Mouse (Mus musculus) MEL (cell line): ENCODE measurements around the gene Enc1. TPM values are rescaled to one million over a fixed set of nuclear protein-coding genes. Genes with fewer than 3 reads are reported as not detected.

Source experiments
- DNase-seq: peaks from one replicate; pipeline ENCODE4 v3.0.0; 2011; ENCODE audit warnings: low read depth, low spot score
- H3K27ac ChIP-seq: 2 replicates; pipeline ENCODE4 v1.5.1; 2012; ENCODE audit warnings: low read depth, mild to moderate bottlenecking, control low read depth, low read length, moderate library complexity; ENCODE audit not compliant: control insufficient read depth
- H3K27me3 ChIP-seq, 2 experiments: fragments of 150-350 bp in 1 of 2; sonication (generic) in 1 of 2; 2 replicates each; pipeline ENCODE4 v1.6.1; 2012; ENCODE audit warnings: low read length in 2 of 2, mild to moderate bottlenecking in 2 of 2, improper control_type of control experiment in 1 of 2, moderate library complexity in 1 of 2; ENCODE audit not compliant: insufficient read depth in 2 of 2, control insufficient read depth in 1 of 2
- H3K36me3 ChIP-seq, 2 experiments: 2 replicates each; pipeline ENCODE4 v1.6.1; 2012 to 2014; ENCODE audit warnings: low read length in 2 of 2, improper control_type of control experiment in 1 of 2, inconsistent platforms in 1 of 2, mild to moderate bottlenecking in 1 of 2; ENCODE audit not compliant: insufficient read depth in 2 of 2, control insufficient read depth in 1 of 2
- H3K4me1 ChIP-seq, 2 experiments: fragments of 150-350 bp in 1 of 2; sonication (generic) in 1 of 2; 2 replicates each; pipeline ENCODE4 v1.6.1; 2012; ENCODE audit warnings: low read length in 2 of 2, improper control_type of control experiment in 1 of 2, mild to moderate bottlenecking in 1 of 2; ENCODE audit not compliant: insufficient read depth in 2 of 2, control insufficient read depth in 1 of 2
- H3K4me3 ChIP-seq, 2 experiments: fragments of 150-350 bp in 1 of 2; sonication (generic) in 1 of 2; 2 replicates each; pipeline ENCODE4 v1.5.1; 2012; ENCODE audit warnings: low read depth in 2 of 2, low read length in 2 of 2, mild to moderate bottlenecking in 2 of 2, moderate library complexity in 2 of 2, control low read depth in 1 of 2, improper control_type of control experiment in 1 of 2; ENCODE audit not compliant: control insufficient read depth in 1 of 2, insufficient read depth in 1 of 2
- H3K79me2 ChIP-seq: 2 replicates; pipeline ENCODE4 v1.6.1; 2012; ENCODE audit warnings: mild to moderate bottlenecking, low read length, moderate library complexity; ENCODE audit not compliant: control insufficient read depth, poor library complexity, insufficient read depth
- H3K9ac ChIP-seq: 2 replicates; pipeline ENCODE4 v1.6.1; 2012; ENCODE audit warnings: low read depth, mild to moderate bottlenecking, control low read depth, low read length, moderate library complexity; ENCODE audit not compliant: control insufficient read depth, poor library complexity, severe bottlenecking
- H3K9me3 ChIP-seq: fragments of 150-350 bp; sonication (generic); replicated peaks from 2 replicates; pipeline ENCODE4 v1.6.1; 2012; ENCODE audit warnings: mild to moderate bottlenecking, low read length, improper control_type of control experiment, moderate library complexity; ENCODE audit not compliant: insufficient read depth
- BHLHE40 ChIP-seq: IDR thresholded peaks from 2 replicates; pipeline ENCODE4 v1.6.1; 2012; ENCODE audit warnings: low read depth, mild to moderate bottlenecking, inconsistent platforms, low read length, improper control_type of control experiment, borderline replicate concordance
- CHD1 ChIP-seq: IDR thresholded peaks from 2 replicates; pipeline ENCODE4 v1.6.1; 2012; ENCODE audit warnings: low read depth, mild to moderate bottlenecking, inconsistent platforms, low read length, improper control_type of control experiment
- CTCF ChIP-seq, 3 experiments: IDR thresholded peaks in 2 of 3; conservative IDR thresholded peaks in 1 of 3; 2 replicates each; pipeline ENCODE4 v1.5.1; 2011 to 2012; ENCODE audit warnings: low read length in 3 of 3, low read depth in 2 of 3, mild to moderate bottlenecking in 2 of 3, improper control_type of control experiment in 1 of 3, inconsistent platforms in 1 of 3, mixed read lengths in 1 of 3, moderate library complexity in 1 of 3; ENCODE audit not compliant: control insufficient read depth in 1 of 3, insufficient read depth in 1 of 3, poor library complexity in 1 of 3, severe bottlenecking in 1 of 3
- ETS1 ChIP-seq: IDR thresholded peaks from 2 replicates; pipeline ENCODE4 v1.6.1; 2012; ENCODE audit warnings: low read depth, mild to moderate bottlenecking, inconsistent platforms, low read length, improper control_type of control experiment, moderate library complexity
- GABPA ChIP-seq: IDR thresholded peaks from 2 replicates; pipeline ENCODE4 v1.6.1; 2012; ENCODE audit warnings: low read depth, mild to moderate bottlenecking, inconsistent platforms, low read length, improper control_type of control experiment, moderate library complexity
- HCFC1 ChIP-seq: IDR thresholded peaks from 2 replicates; pipeline ENCODE4 v1.6.1; 2012; ENCODE audit warnings: low read depth, mild to moderate bottlenecking, inconsistent platforms, low read length, improper control_type of control experiment, moderate library complexity
- MAFK ChIP-seq: IDR thresholded peaks from 2 replicates; pipeline ENCODE4 v1.6.1; 2011; ENCODE audit warnings: low read depth, mild to moderate bottlenecking, low read length, improper control_type of control experiment, borderline replicate concordance
- MAZ ChIP-seq: IDR thresholded peaks from 2 replicates; pipeline ENCODE4 v1.6.1; 2012; ENCODE audit warnings: low read depth, mild to moderate bottlenecking, inconsistent platforms, low read length, improper control_type of control experiment
- MXI1 ChIP-seq: IDR thresholded peaks from 2 replicates; pipeline ENCODE4 v1.6.1; 2011; ENCODE audit warnings: mild to moderate bottlenecking, low read depth, low read length, improper control_type of control experiment
- NELFE ChIP-seq: IDR thresholded peaks from 2 replicates; pipeline ENCODE4 v1.6.1; 2011; ENCODE audit warnings: low read depth, low read length, improper control_type of control experiment
- POLR2AphosphoS5 ChIP-seq: IDR thresholded peaks from 2 replicates; pipeline ENCODE4 v1.6.1; 2012; ENCODE audit warnings: low read depth, borderline replicate concordance, mild to moderate bottlenecking, inconsistent platforms, low read length, moderate library complexity, mixed read lengths
- RCOR1 ChIP-seq: IDR thresholded peaks from 2 replicates; pipeline ENCODE4 v1.6.1; 2012; ENCODE audit warnings: low read depth, mild to moderate bottlenecking, inconsistent platforms, low read length, improper control_type of control experiment
- SIN3A ChIP-seq: IDR thresholded peaks from 2 replicates; pipeline ENCODE4 v1.6.1; 2012; ENCODE audit warnings: low read length, improper control_type of control experiment, inconsistent platforms
- TCF12 ChIP-seq: IDR thresholded peaks from 2 replicates; pipeline ENCODE4 v1.6.1; 2014; ENCODE audit warnings: low read depth, mild to moderate bottlenecking, inconsistent platforms, low read length, improper control_type of control experiment, moderate library complexity
- UBTF ChIP-seq: IDR thresholded peaks from 2 replicates; pipeline ENCODE4 v1.6.1; 2012; ENCODE audit warnings: low read depth, mild to moderate bottlenecking, inconsistent platforms, low read length, improper control_type of control experiment, moderate library complexity, borderline replicate concordance; ENCODE audit not compliant: insufficient read depth
- USF1 ChIP-seq: IDR thresholded peaks from 2 replicates; pipeline ENCODE4 v1.6.1; 2014; ENCODE audit warnings: low read depth, mild to moderate bottlenecking, inconsistent platforms, low read length, improper control_type of control experiment, moderate library complexity
- USF2 ChIP-seq, 2 experiments: IDR thresholded peaks; 2 replicates each; pipeline ENCODE4 v1.6.1; 2011 to 2012; ENCODE audit warnings: improper control_type of control experiment in 2 of 2, low read length in 2 of 2, borderline replicate concordance in 1 of 2, inconsistent platforms in 1 of 2, low read depth in 1 of 2, mild to moderate bottlenecking in 1 of 2; ENCODE audit not compliant: insufficient read depth in 1 of 2
- ZNF384 ChIP-seq: IDR thresholded peaks from 2 replicates; pipeline ENCODE4 v1.6.1; 2012; ENCODE audit warnings: low read depth, mild to moderate bottlenecking, inconsistent platforms, low read length, improper control_type of control experiment
- polyA plus RNA-seq, 2 experiments: library from polyadenylated mRNA; stranded (reverse) in 1 of 2; unstranded in 1 of 2; fragments of >175 nt in 1 of 2; fragments of >200 nt in 1 of 2; gene quantifications; 2 replicates each; pipeline versions ENCODE4 v1.2.1 to v1.2.4; 2012; ENCODE audit warnings: low replicate concordance in 2 of 2, low read depth in 1 of 2; ENCODE audit not compliant: insufficient read length in 2 of 2, insufficient read depth in 1 of 2, missing spikeins in 1 of 2
- total RNA-seq: library from RNA; depleted of rRNA; stranded (reverse); fragments of 300-350 nt; gene quantifications from 2 replicates; pipeline ENCODE4 v1.2.3, GENCODE M21; 2012

Enc1 gene
- total and polyA plus RNA-seq, 3 experiments = not detected

GRCm38 (mm10) chr13:97275482-97275881, 34.6 kb downstream of the Enc1 start:
- H3K9ac ChIP-seq = no peak overlapping the region
- no peaks in the 10 kb centered on the region for H3K9me3 ChIP-seq
- H3K4me3 ChIP-seq = no peak overlapping the region
- no peaks in the 10 kb centered on the region for H3K4me1 ChIP-seq
- H3K79me2 ChIP-seq = no peaks in the 10 kb centered on the region
- H3K36me3 ChIP-seq = no peaks in the 10 kb centered on the region
- no peak for DNase-seq
- H3K27me3 ChIP-seq = no peaks in the 10 kb centered on the region
- no peak overlapping the region for H3K27ac ChIP-seq
- no peak for TF ChIP-seq GABPA
- TF ChIP-seq CTCF (IDR thresholded peaks at IDR 0.05 in 2 of 3, conservative IDR thresholded peaks at IDR 0.05 in 1 of 3; ENCODE audit: control insufficient read depth in 1 of 3, insufficient read depth in 1 of 3, low read depth in 2 of 3, low read length in 3 of 3, poor library complexity in 1 of 3, severe bottlenecking in 1 of 3) = no peak

GRCm38 (mm10) chr13:97282051-97282910, 41.4 kb downstream of the Enc1 start:
- no peak for DNase-seq
- no peaks in the 10 kb centered on the region for H3K4me1 ChIP-seq
- H3K4me3 ChIP-seq = no peak overlapping the region
- H3K9me3 ChIP-seq = no peaks in the 10 kb centered on the region
- H3K36me3 ChIP-seq = no peaks in the 10 kb centered on the region
- no peak overlapping the region for H3K27ac ChIP-seq
- TF ChIP-seq ETS1 (no peak), NELFE (no peak), MAZ (no peak), SIN3A (no peak)
- H3K79me2 ChIP-seq = no peaks in the 10 kb centered on the region
- H3K9ac ChIP-seq = no peak overlapping the region
- H3K27me3 ChIP-seq = no peaks in the 10 kb centered on the region

GRCm38 (mm10) chr13:97282911-97283281, 42.0 kb downstream of the Enc1 start:
- H3K27me3 ChIP-seq = no peaks in the 10 kb centered on the region
- H3K4me3 ChIP-seq = no peak overlapping the region
- H3K36me3 ChIP-seq = no peaks in the 10 kb centered on the region
- H3K9me3 ChIP-seq = no peaks in the 10 kb centered on the region
- H3K9ac ChIP-seq = no peak overlapping the region
- H3K27ac ChIP-seq = no peak overlapping the region
- no peaks in the 10 kb centered on the region for H3K4me1 ChIP-seq
- no peak for DNase-seq
- no peaks in the 10 kb centered on the region for H3K79me2 ChIP-seq
- TF ChIP-seq TCF12 (no peak), MXI1 (no peak)

- no peaks in the 10 kb centered on the region for H3K9me3 ChIP-seq
- H3K79me2 ChIP-seq = no peaks in the 10 kb centered on the region
- no peaks in the 10 kb centered on the region for H3K27me3 ChIP-seq
- H3K4me3 ChIP-seq = no peak overlapping the region
- no peak for TF ChIP-seq USF2 (IDR thresholded peaks at IDR 0.05; ENCODE audit: borderline replicate concordance in 1 of 2, insufficient read depth in 1 of 2, low read depth in 1 of 2, low read length in 2 of 2)
- no peak for TF ChIP-seq HCFC1
- no peak for TF ChIP-seq CHD1
- TF ChIP-seq MAFK = no peak
- TF ChIP-seq RCOR1 = no peak
- TF ChIP-seq ZNF384 = no peak
- TF ChIP-seq BHLHE40 = no peak
- TF ChIP-seq GABPA = no peak
- no peak for TF ChIP-seq POLR2AphosphoS5
- TF ChIP-seq USF1 = no peak
- TF ChIP-seq CTCF (IDR thresholded peaks at IDR 0.05 in 2 of 3, conservative IDR thresholded peaks at IDR 0.05 in 1 of 3; ENCODE audit: control insufficient read depth in 1 of 3, insufficient read depth in 1 of 3, low read depth in 2 of 3, low read length in 3 of 3, poor library complexity in 1 of 3, severe bottlenecking in 1 of 3) = no peak
- TF ChIP-seq UBTF = no peak
- H3K4me1 ChIP-seq = no peaks in the 10 kb centered on the region
- no peak overlapping the region for H3K27ac ChIP-seq
- no peaks in the 10 kb centered on the region for H3K36me3 ChIP-seq
- no peak for DNase-seq
- H3K9ac ChIP-seq = no peak overlapping the region
Observed at GRCm38 (mm10) chr13:97287046-97287445, 46.1 kb downstream of the Enc1 start.
